Comparison of ENCODE assay signal across 12 mouse cellular contexts in genomic region chr5:150208009-150208408, GRCm38 (mm10).
DNase-seq lines count a peak whose midpoint lies in the region; ATAC-seq and TF ChIP-seq lines count a peak whose summit lies in the region.
"Had no signal": no experiment of that assay in that cellular context is flagged by ENCODE, and none has a peak within 500 bp of the region (broad histone marks: within the 10 kb centered on the region; RNA-seq: fewer than 3 reads in every experiment).

No protein-coding gene starts in this region.

- no peaks in the 10 kb centered on the region for H3K27me3 ChIP-seq in heart, embryonic 15.5 days
- no peaks in the 10 kb centered on the region for H3K27me3 ChIP-seq in lung, embryonic 15.5 days
- no peaks in the 10 kb centered on the region for H3K27me3 ChIP-seq in lung, postnatal 0 days (replicated peaks; ENCODE audit: insufficient read depth, low read length)
- H3K27me3 ChIP-seq in limb, embryonic 12.5 days: no peaks in the 10 kb centered on the region
- no peaks in the 10 kb centered on the region for H3K27me3 ChIP-seq in stomach, embryonic 14.5 days (ENCODE audit: control insufficient read depth, insufficient read depth, low read length)

- no peak for TF ChIP-seq CTCF in lung, postnatal 0 days (IDR thresholded peaks at IDR 0.05)

- no peak overlapping the region for H3K27ac ChIP-seq in heart, embryonic 15.5 days
- H3K27ac ChIP-seq in lung, embryonic 15.5 days: no peak overlapping the region
- H3K27ac ChIP-seq in lung, postnatal 0 days (ENCODE audit: low read length): no peak overlapping the region
- H3K27ac ChIP-seq in limb, embryonic 12.5 days: no peak overlapping the region
- peak overlapping the region; percentile 58; the same call in 1 of the 2 replicates for H3K27ac ChIP-seq in stomach, embryonic 14.5 days (ENCODE audit: low read length)

- DNase-seq in heart, postnatal 4 days: no peak
- DNase-seq in lung, postnatal 0 days (ENCODE audit: low spot score): no peak
- DNase-seq in cerebellum, adult 9-10 months: no peak
- DNase-seq in thymus, adult 18-20 months: no peak
- DNase-seq: adrenal gland, adult 8-10 months; kidney, postnatal 14 days had no signal

- peak overlapping the region; percentile 46 for H3K4me2 ChIP-seq in heart, embryonic 15.5 days
- H3K4me2 ChIP-seq in lung, embryonic 15.5 days: peak overlapping the region; percentile 25
- no peak overlapping the region for H3K4me2 ChIP-seq in lung, postnatal 0 days (replicated peaks; ENCODE audit: low read depth, low read length)
- H3K4me2 ChIP-seq in limb, embryonic 12.5 days: peak overlapping the region; percentile 27
- H3K4me2 ChIP-seq in stomach, embryonic 14.5 days (replicated peaks; ENCODE audit: low read depth, low read length): peak overlapping the region; percentile 39

- TF ChIP-seq EP300 in lung, postnatal 0 days (IDR thresholded peaks at IDR 0.05): no peak

- H3K4me3 ChIP-seq in heart, embryonic 15.5 days: no peak overlapping the region
- no peak overlapping the region for H3K4me3 ChIP-seq in lung, embryonic 15.5 days
- no peak overlapping the region for H3K4me3 ChIP-seq in lung, postnatal 0 days (ENCODE audit: low read depth, low read length)
- no peak overlapping the region for H3K4me3 ChIP-seq in limb, embryonic 12.5 days (replicated peaks)
- no peak overlapping the region; the same call in 1 of the 2 replicates for H3K4me3 ChIP-seq in stomach, embryonic 14.5 days (ENCODE audit: low read depth, low read length)

- H3K36me3 ChIP-seq in heart, embryonic 15.5 days: no peaks in the 10 kb centered on the region; the same call in 1 of the 2 replicates
- no peaks in the 10 kb centered on the region for H3K36me3 ChIP-seq in lung, embryonic 15.5 days
- H3K36me3 ChIP-seq in lung, postnatal 0 days (ENCODE audit: insufficient read depth, low read length): no peaks in the 10 kb centered on the region
- no peaks in the 10 kb centered on the region for H3K36me3 ChIP-seq in limb, embryonic 12.5 days
- H3K36me3 ChIP-seq in stomach, embryonic 14.5 days (ENCODE audit: control insufficient read depth, insufficient read depth, low read length): no peaks in the 10 kb centered on the region

- no peak overlapping the region for H3K9ac ChIP-seq in heart, embryonic 15.5 days
- no peak overlapping the region for H3K9ac ChIP-seq in lung, embryonic 15.5 days
- no peak overlapping the region for H3K9ac ChIP-seq in lung, postnatal 0 days (replicated peaks; ENCODE audit: low read depth)
- no peak overlapping the region for H3K9ac ChIP-seq in limb, embryonic 12.5 days (replicated peaks)
- H3K9ac ChIP-seq in stomach, embryonic 14.5 days (replicated peaks; ENCODE audit: low read depth, low read length): no peak overlapping the region

- 0 out of 2 replicates have a peak, but pooled peaks cover 8% of the 10 kb centered on the region for H3K4me1 ChIP-seq in heart, embryonic 15.5 days (replicated peaks)
- H3K4me1 ChIP-seq in lung, embryonic 15.5 days: no peaks in the 10 kb centered on the region
- H3K4me1 ChIP-seq in lung, postnatal 0 days (ENCODE audit: insufficient read depth, low read depth, low read length): no peaks in the 10 kb centered on the region
- no peaks in the 10 kb centered on the region for H3K4me1 ChIP-seq in limb, embryonic 12.5 days (replicated peaks)
- 0 out of 2 replicates have a peak, but pooled peaks cover 3% of the 10 kb centered on the region for H3K4me1 ChIP-seq in stomach, embryonic 14.5 days (ENCODE audit: control insufficient read depth, insufficient read depth, low read length)

- ATAC-seq in heart, embryonic 15.5 days (replicated peaks; ENCODE audit: insufficient number of reproducible peaks, insufficient read depth, low FRiP score, low read depth): no peak
- ATAC-seq in lung, embryonic 15.5 days (ENCODE audit: borderline replicate concordance, extremely low read depth, low FRiP score, low TSS enrichment): no peak
- no peak for ATAC-seq in lung, postnatal 0 days
- ATAC-seq in limb, embryonic 12.5 days (ENCODE audit: insufficient number of reproducible peaks, insufficient read depth, low FRiP score, low TSS enrichment, low read depth): no peak
- ATAC-seq in stomach, embryonic 14.5 days (ENCODE audit: insufficient number of reproducible peaks, insufficient read depth, low FRiP score, low read depth): no peak
- ATAC-seq: CD4-positive, CD25-positive, alpha-beta regulatory T cell, adult 4 months; forebrain, embryonic 16.5 days had no signal

- 55% methylated on average over 7 of the region's 7 CpGs for WGBS in heart, embryonic 15.5 days
- WGBS in lung, embryonic 15.5 days: 38% methylated on average over 7 of the region's 7 CpGs
- WGBS in lung, postnatal 0 days: 52% methylated on average over 7 of the region's 7 CpGs
- WGBS in limb, embryonic 12.5 days: 38% methylated on average over 7 of the region's 7 CpGs
- WGBS in stomach, embryonic 14.5 days: 22% methylated on average over 7 of the region's 7 CpGs

- H3K9me3 ChIP-seq in heart, embryonic 15.5 days (replicated peaks): 0 out of 2 replicates have a peak, but pooled peaks cover 5% of the 10 kb centered on the region
- no peaks in the 10 kb centered on the region for H3K9me3 ChIP-seq in lung, embryonic 15.5 days
- no peaks in the 10 kb centered on the region for H3K9me3 ChIP-seq in lung, postnatal 0 days (ENCODE audit: low read length)
- H3K9me3 ChIP-seq in limb, embryonic 12.5 days: peaks cover 6% of the 10 kb centered on the region; the same call in 1 of the 2 replicates
- H3K9me3 ChIP-seq in stomach, embryonic 14.5 days (ENCODE audit: control insufficient read depth, low read depth, low read length): no peaks in the 10 kb centered on the region
